Mouse (Mus musculus): ENCODE results near the gene Zfp575. TPM values are rescaled to one million over a fixed set of nuclear protein-coding genes. Genes with fewer than 3 reads are reported as not detected.

Zfp575 gene
- polyA plus RNA-seq, 1 experiment from 2014 or later, result 1.4 TPM

DNA sequence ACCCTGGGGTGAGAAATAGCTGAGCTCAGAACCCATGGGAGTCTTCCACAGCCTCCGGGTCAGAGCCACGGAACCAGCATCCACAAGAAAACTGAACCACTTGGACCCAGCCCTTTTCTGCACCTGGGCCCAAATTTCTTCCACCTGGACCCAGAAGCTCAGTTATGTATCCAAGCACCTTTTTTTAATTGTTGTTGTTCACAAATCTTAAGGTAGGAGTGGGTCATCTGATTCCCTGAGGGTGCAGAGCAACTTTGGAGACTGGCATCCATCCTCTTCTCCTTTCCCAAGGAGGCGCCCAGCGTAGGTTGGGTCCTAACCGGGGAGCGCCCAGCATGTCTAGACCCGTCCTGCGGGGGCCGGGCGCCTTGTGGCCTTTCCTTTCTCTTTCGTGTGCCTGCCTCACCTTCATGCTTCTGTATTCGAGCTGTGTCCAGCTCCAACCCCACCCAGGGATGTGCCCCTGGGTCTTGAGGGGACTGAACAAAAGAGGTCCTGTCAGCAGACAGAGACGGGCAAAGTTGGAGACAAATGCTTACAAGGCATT is 41.3 kb downstream of the Zfp575 start, which contains the start of the genes Pinlyp and Xrcc1:
Gene Pinlyp, minus strand, starts transcription at position 51 of the 547 bp plus-strand sequence.
Gene Xrcc1, plus strand, starts transcription at position 222 of the 547 bp plus-strand sequence.
- peak within 1 kb of the TSS; percentile 73 for H3K4me3 ChIP-seq
- WGBS, result 41% methylated on average over 13 of the region's 13 CpGs
- peaks cover 33% of the 10 kb centered on the region for H3K36me3 ChIP-seq (replicated peaks)
- no peaks in the 10 kb centered on the region for H3K27me3 ChIP-seq (ENCODE audit: poor library complexity, severe bottlenecking)
- H3K9me3 ChIP-seq, result peaks cover 4% of the 10 kb centered on the region; the same call in 1 of the 2 replicates
- no peak for DNase-seq (ENCODE audit: extremely low spot score, low spot score)
- peak within 1 kb of the TSS; percentile 93 for H3K27ac ChIP-seq
- H3K4me1 ChIP-seq, result peaks cover 20% of the 10 kb centered on the region

DNA sequence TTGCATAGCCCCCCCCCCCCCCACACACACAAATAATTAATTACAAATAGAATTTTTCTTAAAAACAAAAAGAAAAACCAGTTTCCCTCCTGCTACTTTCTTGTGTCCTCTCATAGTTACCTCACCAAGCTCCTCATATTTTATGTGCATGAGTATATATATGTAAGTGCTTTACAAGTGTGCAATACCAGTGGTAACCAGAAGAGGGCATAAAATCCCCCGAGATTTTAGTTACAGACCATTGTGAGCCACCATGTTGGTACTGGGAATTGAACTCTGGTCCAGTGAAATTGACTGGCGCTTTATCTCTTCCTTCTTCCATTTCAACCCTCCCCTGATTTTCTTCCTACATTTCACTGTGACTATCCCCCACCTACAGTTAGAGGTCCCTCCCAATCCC is 42.9 kb downstream of the Zfp575 start:
- H3K27me3 ChIP-seq (ENCODE audit: poor library complexity, severe bottlenecking), result no peaks in the 10 kb centered on the region

GRCm38 (mm10) chr7:24539686-24540085 is 47.8 kb downstream of the Zfp575 start:
- 93% methylated on average over 4 of the region's 4 CpGs for WGBS
- H3K9me3 ChIP-seq, result peaks cover 2% of the 10 kb centered on the region; the same call in 1 of the 2 replicates
- H3K4me1 ChIP-seq, result no peaks in the 10 kb centered on the region
- peaks cover 16% of the 10 kb centered on the region for H3K27me3 ChIP-seq (ENCODE audit: poor library complexity, severe bottlenecking)
- no peak for DNase-seq (ENCODE audit: extremely low spot score, low spot score)
- H3K4me3 ChIP-seq, result no peak overlapping the region
- H3K36me3 ChIP-seq (replicated peaks), result peaks cover 19% of the 10 kb centered on the region
- no peak overlapping the region for H3K27ac ChIP-seq

More for the DNA sequence above, 42.9 kb downstream of the Zfp575 start:
- 92% methylated on average over 2 of the region's 2 CpGs for WGBS
- Histone ChIP-seq H3K36me3 (replicated peaks) (peaks cover 17% of the 10 kb centered on the region), H3K4me3 (no peak overlapping the region), H3K4me1 (peaks cover 20% of the 10 kb centered on the region), H3K9me3 (peaks cover 4% of the 10 kb centered on the region; the same call in 1 of the 2 replicates), H3K27ac (no peak overlapping the region)
- no peak for DNase-seq (ENCODE audit: extremely low spot score, low spot score)

GRCm38 (mm10) chr7:24538701-24539100 is 48.7 kb downstream of the Zfp575 start:
- 81% methylated on average over 5 of the region's 5 CpGs for WGBS
- H3K27ac ChIP-seq, result no peak overlapping the region
- no peaks in the 10 kb centered on the region; the same call in 1 of the 2 replicates for H3K9me3 ChIP-seq
- H3K36me3 ChIP-seq (replicated peaks), result peaks cover 29% of the 10 kb centered on the region
- H3K4me3 ChIP-seq, result no peak overlapping the region
- H3K27me3 ChIP-seq (ENCODE audit: poor library complexity, severe bottlenecking), result peaks cover 26% of the 10 kb centered on the region
- DNase-seq (ENCODE audit: extremely low spot score, low spot score), result no peak
- H3K4me1 ChIP-seq, result peaks cover 8% of the 10 kb centered on the region

DNA sequence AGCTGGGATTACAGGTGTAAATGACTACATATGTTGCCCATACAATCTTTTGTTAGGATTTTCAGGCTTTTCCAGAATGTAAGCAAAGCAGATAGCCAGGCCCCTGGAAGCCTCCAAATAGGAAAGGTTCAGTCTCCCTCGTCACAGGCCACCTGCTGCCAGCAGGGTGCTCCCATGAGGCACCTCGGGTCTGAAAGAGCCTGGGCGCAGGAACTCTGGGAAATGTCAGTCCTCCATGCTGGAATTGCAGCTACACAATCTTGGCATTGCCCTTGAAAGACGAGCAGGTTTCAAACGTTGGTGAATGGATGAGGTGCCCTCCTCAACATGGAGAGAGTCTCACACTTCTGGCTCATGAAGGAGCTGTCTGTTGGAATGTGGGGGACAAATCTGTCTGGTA is 49.3 kb downstream of the Zfp575 start:
- Histone ChIP-seq H3K27me3 (ENCODE audit: poor library complexity, severe bottlenecking) (peaks cover 32% of the 10 kb centered on the region), H3K4me1 (peaks cover 13% of the 10 kb centered on the region), H3K36me3 (replicated peaks) (peaks cover 34% of the 10 kb centered on the region), H3K4me3 (no peak overlapping the region), H3K27ac (no peak overlapping the region), H3K9me3 (no peaks in the 10 kb centered on the region; the same call in 1 of the 2 replicates)
- no peak for DNase-seq (ENCODE audit: extremely low spot score, low spot score)
- 51% methylated on average over 5 of the region's 5 CpGs for WGBS

- peaks cover 37% of the 10 kb centered on the region for H3K27me3 ChIP-seq (ENCODE audit: poor library complexity, severe bottlenecking)
- H3K9me3 ChIP-seq, result no peaks in the 10 kb centered on the region; the same call in 1 of the 2 replicates
- no peak overlapping the region for H3K27ac ChIP-seq
- WGBS, result 89% methylated on average over 5 of the region's 5 CpGs
- H3K4me1 ChIP-seq, result peaks cover 15% of the 10 kb centered on the region
- peaks cover 37% of the 10 kb centered on the region for H3K36me3 ChIP-seq (replicated peaks)
- no peak overlapping the region for H3K4me3 ChIP-seq
- no peak for DNase-seq (ENCODE audit: extremely low spot score, low spot score)
Observed at GRCm38 (mm10) chr7:24537591-24537990, 49.9 kb downstream of the Zfp575 start.

GRCm38 (mm10) chr7:24537081-24537480 is 50.4 kb downstream of the Zfp575 start:
- DNase-seq (ENCODE audit: extremely low spot score, low spot score), result no peak
- H3K4me1 ChIP-seq, result peaks cover 19% of the 10 kb centered on the region
- H3K4me3 ChIP-seq, result no peak overlapping the region
- WGBS, result 85% methylated on average over 4 of the region's 4 CpGs
- H3K27me3 ChIP-seq (ENCODE audit: poor library complexity, severe bottlenecking), result peaks cover 42% of the 10 kb centered on the region
- no peak overlapping the region for H3K27ac ChIP-seq
- peaks cover 37% of the 10 kb centered on the region for H3K36me3 ChIP-seq (replicated peaks)
- no peaks in the 10 kb centered on the region; the same call in 1 of the 2 replicates for H3K9me3 ChIP-seq

GRCm38 (mm10) chr7:24534301-24534700 is 53.1 kb downstream of the Zfp575 start:
- WGBS, result 19% methylated on average over 19 of the region's 19 CpGs
- no peaks in the 10 kb centered on the region; the same call in 1 of the 2 replicates for H3K9me3 ChIP-seq
- H3K36me3 ChIP-seq (replicated peaks), result peaks cover 37% of the 10 kb centered on the region
- H3K4me3 ChIP-seq, result peak overlapping the region; percentile 31
- H3K27ac ChIP-seq, result no peak overlapping the region
- peaks cover 40% of the 10 kb centered on the region for H3K4me1 ChIP-seq
- peaks cover 46% of the 10 kb centered on the region for H3K27me3 ChIP-seq (ENCODE audit: poor library complexity, severe bottlenecking)
- no peak for DNase-seq (ENCODE audit: extremely low spot score, low spot score)

Other genes starting within 250 kb of the Zfp575 start
- not detected in 2 replicates for gene Lypd5, start 238.4 kb downstream of the Zfp575 start, polyA plus RNA-seq (2016; fragmentation: Nextera tagmentation; extraction: Ambion mirVana)
- 3.8 and 5.1 TPM in 2 replicates for gene Kcnn4, start 217.4 kb downstream of the Zfp575 start, polyA plus RNA-seq (2016; fragmentation: Nextera tagmentation; extraction: Ambion mirVana)
- 26.5 and 28.5 TPM in 2 replicates for gene Smg9, start 188.0 kb downstream of the Zfp575 start, polyA plus RNA-seq (2016; fragmentation: Nextera tagmentation; extraction: Ambion mirVana)
- not detected in 2 replicates for gene Irgc1, start 135.3 kb downstream of the Zfp575 start, polyA plus RNA-seq (2016; fragmentation: Nextera tagmentation; extraction: Ambion mirVana)
- gene Plaur, start 125.2 kb downstream of the Zfp575 start, polyA plus RNA-seq (2016; fragmentation: Nextera tagmentation; extraction: Ambion mirVana), result 1.1 and 1.3 TPM in 2 replicates
- gene Cadm4, start 105.6 kb downstream of the Zfp575 start, polyA plus RNA-seq (2016; fragmentation: Nextera tagmentation; extraction: Ambion mirVana), result 9.3 and 10.0 TPM in 2 replicates
- gene Zfp428, start 80.6 kb downstream of the Zfp575 start, polyA plus RNA-seq (2016; fragmentation: Nextera tagmentation; extraction: Ambion mirVana), result 111 and 113 TPM in 2 replicates
- 0.82 and 1.3 TPM in 2 replicates for gene AC161166.1, start 75.2 kb downstream of the Zfp575 start, polyA plus RNA-seq (2016; fragmentation: Nextera tagmentation; extraction: Ambion mirVana)
- gene Irgq, start 57.0 kb downstream of the Zfp575 start, polyA plus RNA-seq (2016; fragmentation: Nextera tagmentation; extraction: Ambion mirVana), result 6.9 and 7.3 TPM in 2 replicates
- gene Pinlyp, start 41.5 kb downstream of the Zfp575 start, polyA plus RNA-seq (2016; fragmentation: Nextera tagmentation; extraction: Ambion mirVana), result not detected in 2 replicates
- 174 and 177 TPM in 2 replicates for gene Xrcc1, start 41.4 kb downstream of the Zfp575 start, polyA plus RNA-seq (2016; fragmentation: Nextera tagmentation; extraction: Ambion mirVana)
- 24.4 and 26.6 TPM in 2 replicates for gene Ethe1, start 98 bp downstream of the Zfp575 start, polyA plus RNA-seq (2016; fragmentation: Nextera tagmentation; extraction: Ambion mirVana)
- not detected in 2 replicates for gene Phldb3, start 23.1 kb upstream of the Zfp575 start, polyA plus RNA-seq (2016; fragmentation: Nextera tagmentation; extraction: Ambion mirVana)
- 0.36 and 0.88 TPM in 2 replicates for gene Lypd3, start 48.9 kb upstream of the Zfp575 start, polyA plus RNA-seq (2016; fragmentation: Nextera tagmentation; extraction: Ambion mirVana)
- gene Tex101, start 89.0 kb upstream of the Zfp575 start, polyA plus RNA-seq (2016; fragmentation: Nextera tagmentation; extraction: Ambion mirVana), result not detected in 2 replicates
- not detected in 2 replicates for gene BC049730, start 121.6 kb upstream of the Zfp575 start, polyA plus RNA-seq (2016; fragmentation: Nextera tagmentation; extraction: Ambion mirVana)
- not detected in 2 replicates for gene Gm4763, start 139.3 kb upstream of the Zfp575 start, polyA plus RNA-seq (2016; fragmentation: Nextera tagmentation; extraction: Ambion mirVana)
- gene Cd177, start 172.7 kb upstream of the Zfp575 start, polyA plus RNA-seq (2016; fragmentation: Nextera tagmentation; extraction: Ambion mirVana), result 0.07 TPM in 1 of 2 replicates, not detected in the other
- gene Ceacam10, start 189.6 kb upstream of the Zfp575 start, polyA plus RNA-seq (2016; fragmentation: Nextera tagmentation; extraction: Ambion mirVana), result not detected in 2 replicates

Measured in forebrain, embryonic 10.5 days (tissue).